Mouse (Mus musculus) ES-E14 (cell line): ENCODE measurements around the gene Usp33.
A peak's percentile ranks its signal among the peaks of the same experiment; 100 is the strongest.

Experiments used
- CHD2 ChIP-seq: IDR thresholded peaks from 2 replicates; pipeline ENCODE4 v1.6.1; 2014; ENCODE audit warnings: mild to moderate bottlenecking, low read depth, low read length, inconsistent platforms
- HCFC1 ChIP-seq: IDR thresholded peaks from 2 replicates; pipeline ENCODE4 v1.6.1; 2012; ENCODE audit warnings: low read length, inconsistent platforms, borderline replicate concordance; ENCODE audit not compliant: insufficient read depth
- MAFK ChIP-seq: IDR thresholded peaks from 2 replicates; pipeline ENCODE4 v1.6.1; 2014; ENCODE audit warnings: mild to moderate bottlenecking, low read depth, low read length, inconsistent platforms; ENCODE audit not compliant: insufficient read depth
- ZC3H11A ChIP-seq: IDR thresholded peaks from 2 replicates; pipeline ENCODE4 v1.6.1; 2012; ENCODE audit warnings: low read depth, mild to moderate bottlenecking, inconsistent platforms, low read length, borderline replicate concordance
- ZNF384 ChIP-seq: IDR thresholded peaks from 2 replicates; pipeline ENCODE4 v1.6.1; 2012; ENCODE audit warnings: low read depth, low read length, inconsistent platforms

GRCm38 (mm10) chr3:152304093-152304815, 42.0 kb upstream of the Usp33 start:
- TF ChIP-seq HCFC1 = no peak
- TF ChIP-seq MAFK = no peak
- no peak for TF ChIP-seq ZC3H11A
- TF ChIP-seq ZNF384 = peak; percentile 72
- no peak for TF ChIP-seq CHD2
